Mouse (Mus musculus) gastrocnemius, adult 2 months (tissue): ENCODE results near the gene Rchy1. TPM values are rescaled to one million over a fixed set of nuclear protein-coding genes. Genes with fewer than 3 reads are reported as not detected.

Experiments used
- DNase-seq: peaks from one replicate; pipeline ENCODE4 v3.0.0; 2022
- H3K27ac ChIP-seq: fragments of 200-600 bp; 2 replicates; pipeline ENCODE4 v1.8.1; 2022; ENCODE audit warnings: mild to moderate bottlenecking
- H3K4me3 ChIP-seq: fragments of 200-600 bp; 2 replicates; pipeline ENCODE4 v1.8.1; 2022; ENCODE audit warnings: mild to moderate bottlenecking, moderate library complexity
- CTCF ChIP-seq: fragments of 200-600 bp; IDR thresholded peaks from 2 replicates; pipeline ENCODE4 v1.8.1; 2022; ENCODE audit warnings: antibody characterized with exemption, mild to moderate bottlenecking, moderate library complexity
- intact Hi-C: fragments of 180-260 bp; cut with DNase I; formaldehyde crosslinking; loops from one replicate; pipeline ENCODE4 v1.15.1; 2025
- long read RNA-seq, 2 experiments: library from polyadenylated mRNA; stranded (forward); transcript quantifications; one replicate each; pipeline ENCODE4 v2.0.0; 2021
- total RNA-seq, 2 experiments: library from RNA; stranded (reverse); gene quantifications; 2 replicates each; pipeline ENCODE4 v1.2.3; 2021

The Rchy1 gene
- 10 to 100 TPM; 28.2 to 31.2 TPM for total RNA-seq
- long read RNA-seq, experiment 1, transcript Rchy1-201 (9 exons, 1,967 nt) = major isoform, 34 of 38 reads
- long read RNA-seq, experiment 1, partial matches to known transcripts = 2 of 38 reads
- long read RNA-seq, experiment 1, other reads (novel, unspliced or antisense) = 1 of 38 reads
- long read RNA-seq, experiment 2, transcript Rchy1-201 (9 exons, 1,967 nt) = major isoform, 33 of 43 reads
- long read RNA-seq, experiment 2, partial matches to known transcripts = 1 of 43 reads
- long read RNA-seq, experiment 2, other reads (novel, unspliced or antisense) = 5 of 43 reads

GRCm38 (mm10) chr5:91962639-91963440, at the start of gene Rchy1:
Gene Rchy1, minus strand, starts transcription at chr5:91963068.
- H3K27ac ChIP-seq = peak within 1 kb of the TSS; percentile 97
- peak; percentile 96 for DNase-seq
- no peak; the same call in 1 of the 2 replicates for TF ChIP-seq CTCF
- intact Hi-C loops = loop anchor here (1.0 to 10.0 kb wide), 4 partner anchors 79 to 1302 kb away; partner anchors contain the start of genes Ccng2 and Uso1
- H3K4me3 ChIP-seq = peak within 1 kb of the TSS; percentile 90

DNA sequence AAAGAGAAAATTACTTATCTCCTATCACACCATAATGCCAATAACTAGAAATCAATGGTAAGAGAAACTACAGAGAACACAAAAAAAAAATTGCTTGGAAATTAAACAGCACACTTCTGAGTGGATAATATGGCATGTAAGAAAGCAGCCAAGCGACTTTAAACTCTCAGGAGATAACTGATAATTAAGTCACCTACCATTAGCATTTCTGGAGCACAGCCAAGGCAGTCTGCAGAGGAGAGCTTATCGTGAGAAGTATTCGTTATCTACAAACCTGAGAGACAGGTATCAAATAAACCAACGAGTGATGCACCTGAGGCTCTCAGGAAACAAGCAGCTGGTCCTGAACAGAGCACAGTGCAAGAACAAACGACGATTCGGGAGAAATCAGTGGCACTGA, 48.9 kb upstream of the Rchy1 start:
- intact Hi-C loops = no loop called here
- H3K4me3 ChIP-seq = no peak overlapping the region
- no peak overlapping the region for H3K27ac ChIP-seq
- TF ChIP-seq CTCF = no peak
- no peak for DNase-seq

DNA sequence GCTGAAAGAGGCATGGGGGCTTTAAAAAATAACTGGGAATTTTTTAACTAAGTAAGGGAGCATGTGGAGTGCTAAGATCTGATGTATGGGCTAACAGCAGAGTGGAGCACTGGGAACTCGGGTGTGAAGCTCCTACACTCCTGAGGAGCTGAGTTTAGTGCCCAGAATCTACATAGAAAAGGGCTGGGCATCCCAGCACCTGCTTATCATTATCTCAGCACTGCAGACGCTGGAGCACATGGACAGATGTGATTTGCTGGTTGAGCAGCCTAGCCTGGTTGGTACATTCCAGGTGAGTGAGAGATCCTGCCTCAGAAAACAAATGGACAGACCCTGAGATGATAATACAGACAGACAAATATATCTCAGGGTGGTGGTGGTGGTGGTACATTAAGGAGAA, 47.0 kb upstream of the Rchy1 start:
- intact Hi-C loops = no loop called here
- Histone ChIP-seq H3K27ac (no peak overlapping the region), H3K4me3 (no peak overlapping the region)
- no peak for DNase-seq
- no peak for TF ChIP-seq CTCF

DNA sequence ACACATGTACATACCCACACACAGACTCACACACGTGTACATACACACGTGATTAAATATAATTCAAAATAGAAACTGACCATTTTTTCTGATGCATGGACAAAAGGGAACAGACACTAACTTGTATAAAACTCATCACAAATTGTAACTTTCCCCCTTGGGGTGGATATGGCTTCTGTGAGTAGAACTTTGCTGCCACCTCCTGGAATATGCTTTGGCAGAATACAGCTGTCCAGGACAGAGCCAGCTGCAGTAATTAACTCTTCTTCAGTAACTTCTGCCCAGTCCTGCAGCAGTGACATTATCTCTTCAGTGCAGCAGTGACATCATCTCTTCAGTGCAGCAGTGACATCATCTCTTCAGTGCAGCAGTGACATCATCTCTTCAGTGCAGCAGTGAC, 40.1 kb upstream of the Rchy1 start:
- peak; percentile 66 for TF ChIP-seq CTCF
- intact Hi-C loops = loop anchor here (2.0 kb wide), 1 partner anchor 538 kb away; no protein-coding TSS in a partner anchor
- no peak for DNase-seq
- H3K27ac ChIP-seq = no peak overlapping the region
- no peak overlapping the region for H3K4me3 ChIP-seq

DNA sequence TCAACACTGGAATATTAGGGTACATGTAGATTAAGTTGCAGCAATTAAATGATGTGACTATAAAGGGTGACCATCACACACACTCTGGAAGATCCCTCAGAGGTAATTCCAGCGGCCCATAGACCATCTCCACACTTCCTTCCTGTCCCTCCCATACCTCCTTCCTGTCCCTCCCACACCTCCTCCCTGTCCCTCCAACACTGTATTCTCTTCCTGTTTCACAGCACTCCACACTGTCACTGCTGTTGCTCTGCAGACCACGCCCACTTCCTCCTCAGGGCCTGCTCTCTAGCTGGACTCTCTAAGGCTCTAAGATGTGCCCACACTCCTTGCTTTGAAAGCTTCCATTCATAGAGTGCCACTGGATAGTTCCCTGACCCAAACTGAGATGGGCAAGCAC, 37.9 kb upstream of the Rchy1 start:
- Histone ChIP-seq H3K4me3 (no peak overlapping the region), H3K27ac (no peak overlapping the region)
- intact Hi-C loops = no loop called here
- peak; percentile 21 for DNase-seq
- TF ChIP-seq CTCF = no peak

DNA sequence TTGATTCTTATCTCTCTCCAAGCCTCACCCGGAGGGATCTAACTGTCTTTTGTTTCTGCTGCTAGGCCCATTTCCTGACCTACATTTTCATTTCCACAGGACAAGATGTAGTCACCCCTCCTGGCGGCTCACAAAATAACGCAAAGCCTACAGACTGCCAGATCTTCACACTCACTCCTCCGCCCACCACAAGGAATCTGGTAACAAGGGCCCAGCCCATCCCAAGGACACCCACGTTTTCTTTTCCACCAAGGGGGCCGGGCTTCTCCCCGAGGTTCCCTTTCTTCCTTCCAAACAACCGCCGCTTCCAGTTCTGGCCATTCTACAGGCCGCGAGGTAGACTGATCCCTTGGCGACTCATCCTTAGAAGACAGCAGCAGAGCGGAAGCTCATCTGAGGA, 31.7 kb upstream of the Rchy1 start:
- intact Hi-C loops = no loop called here
- H3K27ac ChIP-seq = peak overlapping the region; percentile 35
- TF ChIP-seq CTCF = no peak
- DNase-seq = peak; percentile 20
- peak overlapping the region; percentile 46 for H3K4me3 ChIP-seq

DNA sequence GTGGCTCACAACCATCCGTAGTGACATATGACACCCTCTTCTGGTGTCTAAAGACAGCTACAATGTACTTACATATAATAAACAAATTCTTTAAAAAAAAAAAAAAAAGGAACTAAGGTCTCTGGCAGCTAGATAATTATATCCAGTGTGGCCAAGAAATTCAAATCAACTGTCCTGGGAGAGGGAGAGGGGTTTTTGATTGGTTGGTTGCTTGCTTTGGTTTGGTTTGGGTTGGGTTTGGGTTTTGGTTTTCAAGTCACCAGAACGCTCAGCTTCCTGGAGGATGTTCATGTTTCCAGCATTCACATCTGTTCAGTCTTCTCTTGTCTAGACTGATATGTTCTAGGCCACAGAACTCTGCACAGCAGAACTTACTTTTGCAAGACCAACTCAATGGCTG, 30.2 kb upstream of the Rchy1 start:
- DNase-seq = no peak
- TF ChIP-seq CTCF = no peak
- no peak overlapping the region for H3K4me3 ChIP-seq
- H3K27ac ChIP-seq = no peak overlapping the region
- intact Hi-C loops = no loop called here

DNA sequence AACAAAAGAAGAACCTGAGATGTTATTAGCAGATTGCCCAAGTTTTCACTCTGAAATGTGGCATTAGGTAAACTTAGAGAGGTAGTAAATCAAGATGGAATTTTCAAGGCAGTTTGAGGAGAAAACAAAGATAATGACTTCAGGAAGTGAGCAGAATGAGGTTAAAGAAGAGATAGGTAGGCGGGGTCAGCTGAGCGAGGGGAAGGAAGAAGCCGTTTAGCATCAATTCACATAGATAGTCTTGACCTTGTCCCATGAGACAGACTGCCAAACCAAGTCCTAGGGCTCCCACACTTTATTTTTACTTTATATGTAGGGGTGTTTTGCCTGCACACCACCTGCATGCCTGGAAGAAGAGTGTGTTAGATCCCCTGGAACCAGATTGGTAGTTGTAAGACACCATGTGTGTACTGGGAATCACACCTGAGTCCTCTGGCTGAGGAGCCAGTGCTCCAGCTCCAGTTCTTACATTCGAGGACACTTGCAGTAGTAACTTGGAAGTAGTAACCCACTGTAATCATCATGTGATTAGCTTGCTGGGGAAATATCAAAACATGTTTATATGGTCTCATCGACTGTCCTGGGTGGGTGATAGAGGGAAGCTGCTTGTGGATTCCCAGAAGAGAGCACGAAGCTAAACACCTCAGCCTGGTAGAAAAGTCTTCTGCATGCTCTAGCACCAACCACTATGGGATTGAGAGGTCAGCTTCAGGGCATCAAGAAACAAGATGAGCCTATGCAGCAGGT, 28.5 kb upstream of the Rchy1 start:
- no peak for TF ChIP-seq CTCF
- Histone ChIP-seq H3K27ac (no peak overlapping the region), H3K4me3 (no peak overlapping the region)
- intact Hi-C loops = no loop called here
- DNase-seq = no peak

DNA sequence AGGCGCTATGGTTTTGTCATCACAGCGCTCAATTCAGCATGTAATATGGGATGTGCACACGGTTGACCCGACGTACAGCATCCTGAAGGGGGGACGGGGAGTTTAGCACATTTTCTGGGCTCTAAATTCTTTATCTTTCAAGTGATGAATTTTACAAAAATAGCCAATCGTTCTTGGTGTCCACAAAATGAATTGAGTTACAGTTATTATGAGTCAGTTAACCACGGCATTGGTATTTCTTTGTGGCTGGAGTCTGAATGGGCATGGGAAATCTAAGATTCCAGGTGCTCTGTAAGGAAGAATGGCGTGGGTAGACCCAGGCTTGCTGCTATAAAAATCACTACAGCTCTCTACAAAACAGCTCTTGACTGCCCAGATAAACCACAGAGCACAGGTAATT, 26.4 kb upstream of the Rchy1 start:
- TF ChIP-seq CTCF = no peak
- H3K4me3 ChIP-seq = no peak overlapping the region
- intact Hi-C loops = no loop called here

GRCm38 (mm10) chr5:91987799-91988198, 24.9 kb upstream of the Rchy1 start:
- H3K4me3 ChIP-seq = no peak overlapping the region
- no peak overlapping the region for H3K27ac ChIP-seq
- no peak for DNase-seq
- no peak for TF ChIP-seq CTCF
- intact Hi-C loops = no loop called here

More for the DNA sequence above, 26.4 kb upstream of the Rchy1 start:
- no peak for DNase-seq
- no peak overlapping the region for H3K27ac ChIP-seq

DNA sequence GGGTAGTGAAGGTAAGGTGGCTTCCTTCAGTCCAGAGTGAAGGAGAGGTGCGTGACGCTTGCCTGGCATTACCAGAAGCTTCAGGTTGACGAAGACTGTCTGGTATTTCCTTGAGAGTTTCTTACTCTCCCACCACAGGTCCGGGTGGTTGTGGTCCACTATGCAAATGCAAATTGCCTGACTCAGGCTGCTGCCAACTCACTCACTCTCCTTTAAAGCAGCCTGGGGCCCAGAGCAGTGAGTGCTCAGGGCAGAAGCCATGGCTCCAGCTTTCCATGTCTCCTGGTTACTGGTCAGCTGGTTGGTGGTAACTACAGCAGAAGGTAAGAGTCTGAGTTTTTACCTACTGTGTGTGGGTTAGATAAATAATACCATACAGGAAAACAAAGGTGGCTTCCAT, 24.4 kb upstream of the Rchy1 start, which contains the start of gene Odaph:
Odaph (plus strand) TSS at position 240 of the 400 bp plus-strand sequence.
- no peak for TF ChIP-seq CTCF
- intact Hi-C loops = no loop called here
- H3K4me3 ChIP-seq = no peak within 1 kb of the TSS
- no peak for DNase-seq
- no peak within 1 kb of the TSS for H3K27ac ChIP-seq

DNA sequence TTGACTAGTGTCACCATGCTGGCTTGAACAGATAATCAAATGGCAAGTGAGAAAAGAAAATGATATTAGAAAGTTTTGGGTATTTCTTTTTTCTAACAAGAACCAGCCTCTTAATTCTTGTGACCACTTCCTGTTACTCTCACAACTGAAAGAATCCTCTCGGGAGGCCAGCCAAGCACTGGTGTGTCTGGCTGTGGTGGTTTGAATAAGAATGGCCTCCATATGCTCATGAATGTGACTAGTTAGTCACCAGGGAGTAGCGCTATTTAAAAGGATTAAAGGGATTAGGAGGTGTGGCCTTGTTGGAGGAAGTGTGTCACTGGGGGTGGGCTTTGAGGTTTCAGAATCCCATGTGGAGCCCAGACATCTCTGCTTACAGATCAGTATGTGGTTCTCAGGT, 22.9 kb upstream of the Rchy1 start:
- TF ChIP-seq CTCF = no peak
- intact Hi-C loops = no loop called here
- no peak for DNase-seq

GRCm38 (mm10) chr5:91983490-91983889, 20.6 kb upstream of the Rchy1 start:
- Histone ChIP-seq H3K27ac (no peak overlapping the region), H3K4me3 (no peak overlapping the region)
- intact Hi-C loops = no loop called here
- no peak for TF ChIP-seq CTCF
- no peak for DNase-seq

More for the DNA sequence above, 22.9 kb upstream of the Rchy1 start:
- H3K4me3 ChIP-seq = no peak overlapping the region
- no peak overlapping the region for H3K27ac ChIP-seq
